Mouse (Mus musculus) spleen, adult 2 months (tissue): ENCODE measurements around the gene Cdh3. TPM values are rescaled to one million over a fixed set of nuclear protein-coding genes. Genes with fewer than 3 reads are reported as not detected.

Experiments used
- DNase-seq, 2 experiments: peaks; one replicate each; pipeline versions ENCODE4 v3.0.0 to v3.0.0-alpha.2; 2012 to 2021; ENCODE audit warnings: low spot score in 2 of 2, low read depth in 1 of 2
- H3K27ac ChIP-seq: fragments of 200-500 bp; 2 replicates; pipeline ENCODE4 v1.5.1; 2012; ENCODE audit warnings: low read length, inconsistent platforms; ENCODE audit not compliant: insufficient read depth
- H3K27me3 ChIP-seq: fragments of 200-500 bp; 2 replicates; pipeline ENCODE4 v1.6.1; 2012; ENCODE audit warnings: mild to moderate bottlenecking, moderate library complexity, low read length, inconsistent platforms; ENCODE audit not compliant: control insufficient read depth, insufficient read depth
- H3K36me3 ChIP-seq: fragments of 200-500 bp; 2 replicates; pipeline ENCODE4 v1.6.1; 2012; ENCODE audit warnings: mild to moderate bottlenecking, low read length, inconsistent platforms; ENCODE audit not compliant: control insufficient read depth, insufficient read depth
- H3K4me1 ChIP-seq: fragments of 200-500 bp; 2 replicates; pipeline ENCODE4 v1.6.1; 2011; ENCODE audit warnings: inconsistent platforms; ENCODE audit not compliant: control insufficient read depth, insufficient read depth, insufficient read length
- H3K4me3 ChIP-seq: fragments of 200-500 bp; 2 replicates; pipeline ENCODE4 v1.5.1; 2011; ENCODE audit warnings: mild to moderate bottlenecking, inconsistent platforms; ENCODE audit not compliant: insufficient read depth, insufficient read length; ENCODE audit errors: extremely low read depth
- CTCF ChIP-seq: fragments of 200-500 bp; IDR thresholded peaks from 2 replicates; pipeline ENCODE4 v1.5.1; 2011; ENCODE audit warnings: mild to moderate bottlenecking, inconsistent platforms; ENCODE audit not compliant: insufficient read depth, insufficient read length, insufficient replicate concordance; ENCODE audit errors: extremely low read depth
- POLR2A ChIP-seq: fragments of 200-500 bp; IDR thresholded peaks from 2 replicates; pipeline ENCODE4 v1.6.1; 2011; ENCODE audit warnings: low read depth, low read length, inconsistent platforms
- whole genome bisulfite sequencing: fragments of 180-500 bp; shearing (Covaris S2); methylation state at CpG from one replicate; pipeline ENCODE4 v1.1.7; 2018; 5-methylcytosine and 5-hydroxymethylcytosine counted together
- polyA plus RNA-seq: library from polyadenylated mRNA; depleted of rRNA; stranded (reverse); fragments of >200 nt; gene quantifications from 2 replicates; pipeline ENCODE4 v1.2.3, GENCODE M21; 2012

Cdh3 gene
- polyA plus RNA-seq, 1 experiment: 1.9 TPM

DNA sequence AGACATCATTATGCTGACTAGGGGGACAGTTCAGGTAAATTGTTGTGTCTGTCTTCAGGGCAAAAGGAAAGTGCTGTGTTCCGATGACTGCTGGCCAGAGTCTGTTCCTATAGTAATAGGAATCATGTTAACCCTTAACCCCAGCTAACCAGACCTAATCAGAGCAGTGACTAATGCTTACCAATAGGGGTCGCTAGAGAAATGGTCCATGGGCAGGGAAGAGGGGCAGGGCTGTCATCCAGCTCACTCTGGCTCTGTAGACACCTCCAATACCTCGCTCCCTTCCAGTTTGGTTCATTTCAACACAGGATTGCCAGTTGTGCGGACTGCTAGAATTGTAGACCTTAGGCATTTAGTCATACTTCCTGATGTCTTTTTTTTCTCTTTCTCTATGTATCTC lies 24.8 kb downstream of the Cdh3 start:
- Histone ChIP-seq H3K4me3 (no peak overlapping the region), H3K4me1 (no peaks in the 10 kb centered on the region), H3K27me3 (no peaks in the 10 kb centered on the region), H3K27ac (no peak overlapping the region), H3K36me3 (no peaks in the 10 kb centered on the region)
- WGBS: 71% methylated on average over 4 of the region's 4 CpGs
- TF ChIP-seq CTCF (no peak), POLR2A (no peak)
- no peak for DNase-seq

DNA sequence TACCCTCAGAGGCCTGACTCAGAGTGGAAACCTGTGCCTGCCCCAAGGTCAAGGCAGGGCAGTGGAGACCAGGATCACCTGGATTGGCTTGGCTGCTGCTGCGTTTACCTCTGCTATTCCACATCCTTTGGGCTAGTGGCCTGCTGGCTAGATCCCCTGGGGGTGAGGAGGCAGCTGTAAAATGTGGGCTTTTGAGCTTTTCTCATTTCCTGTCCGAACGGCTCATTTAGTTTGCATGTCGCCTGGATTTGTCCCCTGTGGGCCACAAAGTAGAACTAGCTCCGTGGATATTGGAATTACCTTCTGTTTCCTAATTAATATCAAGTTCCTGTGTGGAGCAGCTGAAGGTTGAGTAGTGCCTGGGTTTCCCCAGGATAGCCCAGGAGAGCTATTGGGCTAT lies 28.5 kb downstream of the Cdh3 start:
- Histone ChIP-seq H3K4me3 (no peak overlapping the region), H3K27me3 (no peaks in the 10 kb centered on the region), H3K27ac (no peak overlapping the region), H3K36me3 (no peaks in the 10 kb centered on the region), H3K4me1 (no peaks in the 10 kb centered on the region)
- WGBS: 79% methylated on average over 5 of the region's 5 CpGs
- no peak for TF ChIP-seq CTCF
- TF ChIP-seq POLR2A: no peak
- no peak for DNase-seq

DNA sequence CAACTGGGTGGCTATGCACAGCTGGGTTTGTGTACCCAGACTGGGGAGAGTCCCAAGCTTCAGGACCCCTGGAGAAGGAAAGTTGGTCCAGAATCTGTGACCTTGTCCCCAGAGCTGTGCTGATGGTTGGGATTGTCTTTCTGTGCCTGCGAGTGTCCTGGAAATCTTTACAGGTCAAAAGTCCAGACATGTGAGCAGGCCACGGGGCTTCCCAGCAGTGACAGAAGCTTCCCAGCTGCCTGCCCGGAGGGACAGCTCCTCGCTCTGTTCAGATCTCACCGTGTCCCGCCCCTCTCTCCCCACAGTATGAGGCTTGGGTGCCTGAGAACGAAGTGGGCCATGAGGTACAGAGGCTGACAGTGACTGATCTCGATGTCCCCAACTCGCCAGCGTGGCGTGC lies 30.3 kb downstream of the Cdh3 start:
- DNase-seq: no peak
- 91% methylated on average over 11 of the region's 11 CpGs for WGBS
- H3K36me3 ChIP-seq: no peaks in the 10 kb centered on the region
- no peaks in the 10 kb centered on the region for H3K27me3 ChIP-seq
- no peak overlapping the region for H3K27ac ChIP-seq
- no peak overlapping the region for H3K4me3 ChIP-seq
- TF ChIP-seq CTCF (no peak), POLR2A (no peak)
- no peaks in the 10 kb centered on the region for H3K4me1 ChIP-seq

DNA sequence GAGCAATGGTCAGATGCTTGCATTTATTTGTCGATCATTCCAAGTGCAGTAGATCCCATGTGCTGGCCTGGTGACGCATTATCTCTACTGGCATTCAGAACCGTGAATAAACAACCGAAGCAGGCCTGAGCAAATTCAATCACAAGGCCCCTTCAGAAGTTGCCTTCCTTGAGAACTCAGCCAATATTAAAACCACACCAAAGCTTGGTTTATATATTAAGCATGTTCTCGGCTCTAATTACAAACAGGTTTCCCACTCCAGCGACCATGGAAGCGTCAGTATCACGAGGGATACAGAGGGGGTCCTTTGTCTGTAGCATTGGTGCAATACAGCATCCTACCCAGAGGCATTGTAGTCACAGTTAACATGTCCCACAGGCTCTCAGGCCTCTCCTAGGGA lies 32.4 kb downstream of the Cdh3 start:
- 91% methylated on average over 8 of the region's 8 CpGs for WGBS
- TF ChIP-seq CTCF: no peak
- no peak for TF ChIP-seq POLR2A
- H3K36me3 ChIP-seq: no peaks in the 10 kb centered on the region

DNA sequence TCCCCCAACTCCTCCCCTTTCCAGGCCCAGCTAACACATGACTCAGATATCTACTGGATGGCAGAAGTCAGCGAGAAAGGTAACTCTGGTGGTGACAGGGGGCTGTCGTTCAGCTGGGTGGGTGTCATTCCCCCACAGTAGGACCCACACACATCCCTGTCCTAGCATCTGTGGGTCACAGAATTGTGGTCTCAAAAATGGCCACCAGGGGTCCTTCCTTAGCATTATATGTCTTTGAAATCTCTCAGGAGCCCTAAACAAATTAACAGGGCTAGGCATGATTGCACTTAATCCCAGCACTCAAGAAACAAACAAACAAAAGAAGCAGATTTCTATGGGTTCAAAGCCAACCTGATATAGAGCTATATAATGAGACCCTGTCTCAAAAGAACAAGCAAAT lies 34.5 kb downstream of the Cdh3 start:
- DNase-seq: no peak
- TF ChIP-seq CTCF (no peak), POLR2A (no peak)
- Histone ChIP-seq H3K27me3 (no peaks in the 10 kb centered on the region), H3K36me3 (no peaks in the 10 kb centered on the region), H3K4me1 (no peaks in the 10 kb centered on the region), H3K27ac (no peak overlapping the region), H3K4me3 (no peak overlapping the region)
- WGBS: 64% methylated on average over 2 of the region's 2 CpGs

More for the DNA sequence above, 32.4 kb downstream of the Cdh3 start:
- no peak overlapping the region for H3K27ac ChIP-seq
- no peaks in the 10 kb centered on the region for H3K4me1 ChIP-seq
- no peaks in the 10 kb centered on the region for H3K27me3 ChIP-seq
- H3K4me3 ChIP-seq: no peak overlapping the region
- DNase-seq: no peak

DNA sequence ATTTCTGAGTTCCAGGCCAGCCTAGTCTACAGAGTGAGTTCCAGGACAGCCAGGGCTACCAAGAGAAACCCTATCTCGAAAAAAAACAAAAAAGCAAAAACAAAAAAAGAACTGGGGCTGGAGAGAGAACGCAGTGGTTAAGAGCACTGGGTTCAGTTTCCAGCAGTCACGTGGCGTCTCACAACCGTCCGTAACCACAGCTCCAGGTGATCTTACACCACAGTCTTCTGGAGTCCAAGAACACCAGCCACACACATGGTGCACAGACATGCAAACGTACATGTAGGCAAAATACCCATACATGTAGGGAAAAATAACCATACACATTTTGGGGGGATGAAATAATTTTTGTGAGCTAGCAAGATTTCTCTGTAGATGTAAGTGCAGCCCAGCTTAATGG lies 36.1 kb downstream of the Cdh3 start:
- 25% methylated on average over 7 of the region's 7 CpGs for WGBS
- no peak for TF ChIP-seq POLR2A
- TF ChIP-seq CTCF: no peak
- no peak overlapping the region for H3K27ac ChIP-seq
- H3K4me3 ChIP-seq: no peak overlapping the region
- no peak for DNase-seq
- no peaks in the 10 kb centered on the region for H3K27me3 ChIP-seq
- H3K4me1 ChIP-seq: no peaks in the 10 kb centered on the region
- no peaks in the 10 kb centered on the region for H3K36me3 ChIP-seq

DNA sequence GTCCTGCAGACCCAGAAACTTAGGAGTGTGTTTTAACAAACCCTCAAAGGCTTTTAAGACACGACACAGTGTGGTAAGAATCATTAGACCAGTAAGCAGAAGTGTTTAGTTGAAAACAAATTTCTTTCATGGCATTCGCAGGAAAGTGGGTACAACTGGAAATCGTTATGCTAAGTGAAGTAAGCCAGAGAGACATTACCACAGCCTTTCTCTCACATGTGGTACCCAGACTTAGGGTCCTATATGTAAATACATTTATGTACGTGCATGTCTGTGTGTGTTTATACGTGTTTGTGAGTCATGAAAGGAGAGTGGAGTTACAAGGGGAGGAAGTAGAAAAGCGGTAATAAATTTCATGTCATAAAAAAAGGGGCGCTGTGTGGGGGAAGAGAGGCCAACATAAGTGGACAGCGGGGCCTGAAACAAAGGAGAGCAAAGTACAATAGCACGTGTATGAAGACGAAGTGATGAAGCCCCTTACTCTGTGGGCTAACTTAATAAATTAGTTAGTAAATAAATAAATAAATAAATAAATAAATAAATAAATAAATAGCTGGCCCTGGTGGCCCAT lies 37.8 kb downstream of the Cdh3 start:
- TF ChIP-seq POLR2A (no peak), CTCF (no peak)
- WGBS: 35% methylated on average over 10 of the region's 10 CpGs

More for the DNA sequence above, 37.8 kb downstream of the Cdh3 start:
- Histone ChIP-seq H3K36me3 (no peaks in the 10 kb centered on the region), H3K4me3 (no peak overlapping the region), H3K27ac (no peak overlapping the region), H3K4me1 (no peaks in the 10 kb centered on the region), H3K27me3 (no peaks in the 10 kb centered on the region)
- DNase-seq: no peak
